In genomic region chr9:66882406-66882821, GRCm38 (mm10) we compare ENCODE assay signal across 9 mouse cellular contexts. TPM values are rescaled to one million over a fixed set of nuclear protein-coding genes. Genes with fewer than 3 reads are reported as not detected.
DNase-seq lines count a peak whose midpoint lies in the region; TF ChIP-seq lines count a peak whose summit lies in the region.
"Had no signal": no experiment of that assay in that cellular context is flagged by ENCODE, and none has a peak within 500 bp of the region (broad histone marks: within the 10 kb centered on the region; RNA-seq: fewer than 3 reads in every experiment).

No protein-coding gene starts in this region.

- no peak overlapping the region for H3K4me3 ChIP-seq in gastrocnemius, adult 2 months
- no peak overlapping the region for H3K4me3 ChIP-seq in bone marrow, adult 2 months (replicated peaks; ENCODE audit: control insufficient read depth, low read depth, low read length)
- H3K4me3 ChIP-seq in left cerebral cortex, adult 2 months: no peak overlapping the region

- peak; percentile 45 for DNase-seq in gastrocnemius, adult 2 months
- DNase-seq in gastrocnemius, postnatal 14 days: no peak
- peak; percentile 27 for DNase-seq in 3T3-L1 (ENCODE audit: low read depth, low spot score)
- DNase-seq in lung, postnatal 4 days: peak; percentile 32 to 47
- DNase-seq in left cerebral cortex, adult 2 months (ENCODE audit: extremely low spot score in 1 of 2, low spot score in 2 of 2): no peak
- no peak for DNase-seq in layer of hippocampus, postnatal 36 days
- no peak for DNase-seq in yolk sac, embryonic 10.5 days (ENCODE audit: low spot score)
- DNase-seq: right cerebral cortex, postnatal 14 days had no signal

- intact Hi-C loops in gastrocnemius, adult 2 months (cut with DNase I): no loop called here
- intact Hi-C loops in gastrocnemius, postnatal 14 days (cut with DNase I; ENCODE audit: low total_unique reads): no loop called here
- intact Hi-C loops in left cerebral cortex, adult 2 months (cut with DNase I): no loop called here

- TF ChIP-seq POLR2A in bone marrow, adult 2 months (IDR thresholded peaks at IDR 0.05; ENCODE audit: borderline replicate concordance, control insufficient read depth, low read depth, low read length): no peak

- peak overlapping the region; percentile 51; the same call in 1 of the 2 replicates for H3K27ac ChIP-seq in gastrocnemius, adult 2 months
- peak overlapping the region; percentile 11; the same call in 1 of the 2 replicates for H3K27ac ChIP-seq in bone marrow, adult 2 months (ENCODE audit: control insufficient read depth, insufficient read depth, low read depth, low read length, poor library complexity)
- H3K27ac ChIP-seq in left cerebral cortex, adult 2 months: no peak overlapping the region

- 18% methylated on average over 8 of the region's 8 CpGs for WGBS in bone marrow, adult 2 months

- H3K4me1 ChIP-seq in bone marrow, adult 2 months (ENCODE audit: control insufficient read depth, insufficient read depth, low read length): peaks cover 7% of the 10 kb centered on the region; the same call in 1 of the 2 replicates

- TF ChIP-seq CTCF in gastrocnemius, adult 2 months (IDR thresholded peaks at IDR 0.05): no peak
- TF ChIP-seq CTCF in bone marrow, adult 2 months (IDR thresholded peaks at IDR 0.05; ENCODE audit: control insufficient read depth, insufficient read depth, low read length): no peak
- no peak for TF ChIP-seq CTCF in left cerebral cortex, adult 2 months (IDR thresholded peaks at IDR 0.05)

RNA-seq across cellular contexts. Expression of gene Rab8b, which starts 37.1 kb away (rescaled TPM):
- 1 to 10 TPM; 5.9 to 9.7 TPM for total RNA-seq in gastrocnemius, adult 2 months (2021)
- total RNA-seq in gastrocnemius, postnatal 14 days (2021): 1 to 10 TPM; 9.5 to 9.8 TPM
- polyA plus RNA-seq in bone marrow, adult 2 months (2011; ENCODE audit: insufficient read depth, insufficient read length, low replicate concordance, missing spikeins): 22.5 and 25.3 TPM in 2 replicates
- 10 to 100 TPM; 30.7 to 32.1 TPM for total RNA-seq in left cerebral cortex, adult 2 months (2021)
- 10 to 100 TPM; 53.1 to 53.3 TPM for total RNA-seq in layer of hippocampus, postnatal 36 days (2021)

RNA-seq across cellular contexts. Expression of gene Aph1c, which starts 47.9 kb away (rescaled TPM):
- under 1 TPM; 0.31 to 0.51 TPM for total RNA-seq in gastrocnemius, adult 2 months (2021)
- total RNA-seq in gastrocnemius, postnatal 14 days (2021): 1 to 10 TPM in 1 of 2 experiments, under 1 TPM in 1; 0.92 to 1.2 TPM
- polyA plus RNA-seq in bone marrow, adult 2 months (2011; ENCODE audit: insufficient read depth, insufficient read length, low replicate concordance, missing spikeins): 1.7 and 5.8 TPM in 2 replicates
- 1 to 10 TPM; 5.8 TPM for total RNA-seq in left cerebral cortex, adult 2 months (2021)
- total RNA-seq in layer of hippocampus, postnatal 36 days (2021): 1 to 10 TPM; 8.3 to 9.5 TPM

Comparison
In these comparisons a context has a peak if more than half of its experiments do, and no peak if none do; other contexts are left out.
1. DNase-seq: peak in gastrocnemius, adult 2 months (single experiment), 3T3-L1 (single experiment) and lung, postnatal 4 days (2 of 2); none in gastrocnemius, postnatal 14 days (single experiment), left cerebral cortex, adult 2 months (0 of 2), layer of hippocampus, postnatal 36 days (0 of 2) and yolk sac, embryonic 10.5 days (single experiment).